Mouse (Mus musculus) bone marrow macrophage, adult 2 months (primary cell): ENCODE measurements around the gene Ap4m1.

Experiments used
- CTCF ChIP-seq: IDR thresholded peaks from 2 replicates; pipeline ENCODE4 v1.5.1; 2012; ENCODE audit warnings: low read depth, mild to moderate bottlenecking, low read length, moderate library complexity
- POLR2A ChIP-seq: IDR thresholded peaks from 2 replicates; pipeline ENCODE4 v1.6.1; 2012; ENCODE audit warnings: mild to moderate bottlenecking, low read depth, low read length, borderline replicate concordance

DNA sequence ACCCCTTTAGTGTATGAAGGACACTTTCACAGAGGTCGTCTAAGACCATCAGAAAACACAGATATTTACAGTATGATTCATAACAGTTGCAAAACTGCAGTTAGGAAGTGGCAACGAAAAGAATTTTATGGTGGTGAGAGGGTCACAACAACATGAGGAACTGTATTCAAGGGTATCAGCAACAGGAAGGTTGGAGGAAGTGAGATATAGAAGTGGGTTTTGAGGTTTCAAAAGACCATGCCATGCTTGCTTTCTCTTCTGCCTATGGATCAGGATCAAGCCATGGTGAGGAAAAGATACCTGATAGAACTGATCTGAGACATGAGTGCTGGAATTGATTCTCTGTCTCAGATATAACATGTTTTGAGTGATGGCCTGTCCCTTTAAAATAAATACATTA is 55.6 kb downstream of the Ap4m1 start:
- no peak for TF ChIP-seq CTCF
- no peak for TF ChIP-seq POLR2A
